9 mouse cellular contexts compared by ENCODE assay signal in the genomic region with DNA sequence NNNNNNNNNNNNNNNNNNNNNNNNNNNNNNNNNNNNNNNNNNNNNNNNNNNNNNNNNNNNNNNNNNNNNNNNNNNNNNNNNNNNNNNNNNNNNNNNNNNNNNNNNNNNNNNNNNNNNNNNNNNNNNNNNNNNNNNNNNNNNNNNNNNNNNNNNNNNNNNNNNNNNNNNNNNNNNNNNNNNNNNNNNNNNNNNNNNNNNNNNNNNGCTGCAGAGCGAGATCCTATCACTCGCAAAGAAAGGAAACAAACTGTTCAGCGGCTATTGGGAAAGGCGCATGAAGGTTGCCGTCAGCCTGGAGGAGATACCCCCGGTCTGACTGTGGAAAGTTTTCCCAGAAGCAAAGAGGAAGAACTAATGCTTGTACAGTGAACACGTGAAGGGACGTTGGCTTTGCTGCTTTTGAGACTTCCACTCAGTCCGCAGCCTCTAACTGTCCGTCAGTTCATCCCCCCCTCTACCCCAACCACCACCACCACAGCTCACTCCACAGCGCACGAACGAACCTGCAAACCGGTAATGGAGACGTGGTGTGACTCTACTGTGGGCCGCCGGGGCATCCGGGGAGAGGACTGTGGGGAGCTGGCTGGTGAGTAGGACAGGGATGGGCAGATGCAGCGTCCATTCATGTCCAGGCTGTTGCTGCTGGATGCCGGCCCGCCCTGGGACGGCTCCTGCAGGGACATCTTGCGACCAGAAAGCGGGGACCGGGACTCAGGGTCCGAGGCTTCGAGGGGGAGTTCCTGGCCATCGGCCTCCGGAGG. TPM values are rescaled to one million over a fixed set of nuclear protein-coding genes. Genes with fewer than 3 reads are reported as not detected.
A peak's percentile ranks its signal among the peaks of the same experiment; 100 is the strongest.
DNase-seq lines count a peak whose midpoint lies in the region; ATAC-seq and TF ChIP-seq lines count a peak whose summit lies in the region.
"Had no signal": no experiment of that assay in that cellular context is flagged by ENCODE, and none has a peak within 500 bp of the region (broad histone marks: within the 10 kb centered on the region; RNA-seq: fewer than 3 reads in every experiment).

No protein-coding gene starts in this region.

- TF ChIP-seq POLR2A in bone marrow, adult 2 months (IDR thresholded peaks at IDR 0.05; ENCODE audit: borderline replicate concordance, control insufficient read depth, low read depth, low read length): 0 out of 2 replicates have a peak, but pooled peaks have one; percentile 4

- 0 out of 2 replicates have a peak, but pooled peaks cover 4% of the 10 kb centered on the region for H3K4me1 ChIP-seq in forebrain, embryonic 10.5 days
- H3K4me1 ChIP-seq in forebrain, embryonic 13.5 days: no peaks in the 10 kb centered on the region
- H3K4me1 ChIP-seq in bone marrow, adult 2 months (ENCODE audit: control insufficient read depth, insufficient read depth, low read length): peaks cover 3% of the 10 kb centered on the region; the same call in 1 of the 2 replicates
- H3K4me1 ChIP-seq in liver, postnatal 0 days (ENCODE audit: insufficient read depth): peaks cover 14% of the 10 kb centered on the region
- no peaks in the 10 kb centered on the region for H3K4me1 ChIP-seq in hindbrain, embryonic 10.5 days (replicated peaks)

- no peak for TF ChIP-seq EP300 in liver, postnatal 0 days (IDR thresholded peaks at IDR 0.05; ENCODE audit: low read depth)

- no peaks in the 10 kb centered on the region for H3K27me3 ChIP-seq in forebrain, embryonic 10.5 days (ENCODE audit: poor library complexity, severe bottlenecking)
- no peaks in the 10 kb centered on the region for H3K27me3 ChIP-seq in forebrain, embryonic 13.5 days
- H3K27me3 ChIP-seq in liver, postnatal 0 days (ENCODE audit: insufficient read depth, low read length): no peaks in the 10 kb centered on the region
- no peaks in the 10 kb centered on the region for H3K27me3 ChIP-seq in hindbrain, embryonic 10.5 days (ENCODE audit: insufficient read depth, poor library complexity, severe bottlenecking)

- H3K27ac ChIP-seq in forebrain, embryonic 10.5 days: peak overlapping the region; percentile 51
- H3K27ac ChIP-seq in forebrain, embryonic 13.5 days: no peak overlapping the region
- H3K27ac ChIP-seq in bone marrow, adult 2 months (ENCODE audit: control insufficient read depth, insufficient read depth, low read depth, low read length, poor library complexity): no peak overlapping the region; the same call in 1 of the 2 replicates
- H3K27ac ChIP-seq in liver, postnatal 0 days (ENCODE audit: low read depth): peak overlapping the region; percentile 34; the same call in 1 of the 2 replicates
- no peak overlapping the region; the same call in 1 of the 2 replicates for H3K27ac ChIP-seq in hindbrain, embryonic 10.5 days

- no peak for TF ChIP-seq CTCF in bone marrow, adult 2 months (IDR thresholded peaks at IDR 0.05; ENCODE audit: control insufficient read depth, insufficient read depth, low read length)
- TF ChIP-seq CTCF in liver, postnatal 0 days (IDR thresholded peaks at IDR 0.05; ENCODE audit: low read depth): no peak

- peaks cover 48% of the 10 kb centered on the region for H3K36me3 ChIP-seq in forebrain, embryonic 10.5 days (replicated peaks)
- H3K36me3 ChIP-seq in forebrain, embryonic 13.5 days (ENCODE audit: poor library complexity, severe bottlenecking): peaks cover 28% of the 10 kb centered on the region
- peaks cover 12% of the 10 kb centered on the region; the same call in 1 of the 2 replicates for H3K36me3 ChIP-seq in liver, postnatal 0 days (replicated peaks; ENCODE audit: insufficient read depth, low read length)
- H3K36me3 ChIP-seq in hindbrain, embryonic 10.5 days: peaks cover 41% of the 10 kb centered on the region

- H3K4me2 ChIP-seq in forebrain, embryonic 13.5 days: no peak overlapping the region
- H3K4me2 ChIP-seq in liver, postnatal 0 days (ENCODE audit: low read depth, low read length): no peak overlapping the region

- H3K9ac ChIP-seq in forebrain, embryonic 13.5 days: no peak overlapping the region
- no peak overlapping the region for H3K9ac ChIP-seq in liver, postnatal 0 days (replicated peaks)

- no peak for DNase-seq in forebrain, embryonic 10.5 days (ENCODE audit: extremely low spot score, low spot score)
- DNase-seq in kidney, postnatal 4 days: peak; percentile 31 to 51
- no peak for DNase-seq in kidney, postnatal 14 days
- no peak for DNase-seq in liver, postnatal 0 days
- no peak for DNase-seq in spleen, postnatal 14 days (ENCODE audit: low spot score in 2 of 2)
- no peak for DNase-seq in hindbrain, embryonic 10.5 days (ENCODE audit: low spot score)

- H3K9me3 ChIP-seq in forebrain, embryonic 10.5 days: no peaks in the 10 kb centered on the region
- no peaks in the 10 kb centered on the region for H3K9me3 ChIP-seq in forebrain, embryonic 13.5 days (replicated peaks)
- no peaks in the 10 kb centered on the region for H3K9me3 ChIP-seq in liver, postnatal 0 days (ENCODE audit: low read length)
- no peaks in the 10 kb centered on the region for H3K9me3 ChIP-seq in hindbrain, embryonic 10.5 days

- no peak overlapping the region for H3K4me3 ChIP-seq in forebrain, embryonic 10.5 days
- H3K4me3 ChIP-seq in forebrain, embryonic 13.5 days: no peak overlapping the region
- no peak overlapping the region for H3K4me3 ChIP-seq in bone marrow, adult 2 months (replicated peaks; ENCODE audit: control insufficient read depth, low read depth, low read length)
- H3K4me3 ChIP-seq in liver, postnatal 0 days (ENCODE audit: low read depth, low read length): no peak overlapping the region
- H3K4me3 ChIP-seq in hindbrain, embryonic 10.5 days: no peak overlapping the region

- 91% methylated on average over 29 of the region's 29 CpGs for WGBS in forebrain, embryonic 10.5 days
- WGBS in forebrain, embryonic 13.5 days: 88% methylated on average over 29 of the region's 29 CpGs
- 73% methylated on average over 29 of the region's 29 CpGs for WGBS in bone marrow, adult 2 months
- 77% methylated on average over 29 of the region's 29 CpGs for WGBS in liver, postnatal 0 days (ENCODE audit: insufficient replicate concordance)
- WGBS in hindbrain, embryonic 10.5 days: 85% methylated on average over 29 of the region's 29 CpGs

- ATAC-seq in forebrain, embryonic 13.5 days: no peak
- no peak for ATAC-seq in liver, postnatal 0 days
- ATAC-seq: hindbrain, embryonic 16.5 days had no signal

RNA-seq across cellular contexts. Expression of a gene that starts 15.8 kb away (rescaled TPM):
- polyA plus RNA-seq in forebrain, embryonic 10.5 days (2016; fragmentation: Nextera tagmentation; extraction: Ambion mirVana): 22.6 and 24.1 TPM in 2 replicates
- polyA plus RNA-seq in forebrain, embryonic 13.5 days (2015; fragmentation: Nextera tagmentation; extraction: Ambion mirVana): 40.0 and 41.1 TPM in 2 replicates
- polyA plus RNA-seq in bone marrow, adult 2 months (2011; ENCODE audit: insufficient read depth, insufficient read length, low replicate concordance, missing spikeins): 15.8 and 31.8 TPM in 2 replicates
- 9.7 and 10.6 TPM in 2 replicates for polyA plus RNA-seq in liver, postnatal 0 days (2015; fragmentation: Nextera tagmentation; extraction: Ambion mirVana)
- polyA plus RNA-seq in hindbrain, embryonic 10.5 days (2016; fragmentation: Nextera tagmentation; extraction: Ambion mirVana): 25.1 and 29.3 TPM in 2 replicates

RNA-seq across cellular contexts. Expression of a gene that starts 56.1 kb away (rescaled TPM):
- 4.4 and 5.2 TPM in 2 replicates for polyA plus RNA-seq in forebrain, embryonic 10.5 days (2016; fragmentation: Nextera tagmentation; extraction: Ambion mirVana)
- 6.2 and 6.8 TPM in 2 replicates for polyA plus RNA-seq in forebrain, embryonic 13.5 days (2015; fragmentation: Nextera tagmentation; extraction: Ambion mirVana)
- 13.2 and 23.7 TPM in 2 replicates for polyA plus RNA-seq in bone marrow, adult 2 months (2011; ENCODE audit: insufficient read depth, insufficient read length, low replicate concordance, missing spikeins)
- 36.0 and 36.2 TPM in 2 replicates for polyA plus RNA-seq in liver, postnatal 0 days (2015; fragmentation: Nextera tagmentation; extraction: Ambion mirVana)
- 5.8 and 6.2 TPM in 2 replicates for polyA plus RNA-seq in hindbrain, embryonic 10.5 days (2016; fragmentation: Nextera tagmentation; extraction: Ambion mirVana)

RNA-seq across cellular contexts. Expression of a gene that starts 57.7 kb away (rescaled TPM):
- polyA plus RNA-seq in forebrain, embryonic 10.5 days (2016; fragmentation: Nextera tagmentation; extraction: Ambion mirVana): 510 and 525 TPM in 2 replicates
- polyA plus RNA-seq in forebrain, embryonic 13.5 days (2015; fragmentation: Nextera tagmentation; extraction: Ambion mirVana): 552 and 565 TPM in 2 replicates
- 204 and 228 TPM in 2 replicates for polyA plus RNA-seq in bone marrow, adult 2 months (2011; ENCODE audit: insufficient read depth, insufficient read length, low replicate concordance, missing spikeins)
- 103 and 117 TPM in 2 replicates for polyA plus RNA-seq in liver, postnatal 0 days (2015; fragmentation: Nextera tagmentation; extraction: Ambion mirVana)
- polyA plus RNA-seq in hindbrain, embryonic 10.5 days (2016; fragmentation: Nextera tagmentation; extraction: Ambion mirVana): 491 and 495 TPM in 2 replicates

Comparison
In these comparisons a context has a peak if more than half of its experiments do, and no peak if none do; other contexts are left out.
1. DNase-seq: peak in kidney, postnatal 4 days (2 of 2); none in forebrain, embryonic 10.5 days (single experiment), kidney, postnatal 14 days (single experiment), liver, postnatal 0 days (single experiment), spleen, postnatal 14 days (0 of 2) and hindbrain, embryonic 10.5 days (single experiment).
2. H3K27ac ChIP-seq: peak in forebrain, embryonic 10.5 days (single experiment) and liver, postnatal 0 days (single experiment); none in forebrain, embryonic 13.5 days (single experiment), bone marrow, adult 2 months (single experiment) and hindbrain, embryonic 10.5 days (single experiment).